Mouse (Mus musculus) right cerebral cortex, postnatal 14 days (tissue): ENCODE data around the gene 2010111I01Rik.

Experiments used
- DNase-seq: peaks from one replicate; pipeline ENCODE4 v3.0.0; 2022

The 2010111I01Rik gene

GRCm38 (mm10) chr13:63268776-63269175 lies 304.1 kb downstream of the 2010111I01Rik start:
- no peak for DNase-seq

- no peak for DNase-seq
Measured at GRCm38 (mm10) chr13:63270191-63270590, 305.5 kb downstream of the 2010111I01Rik start.

GRCm38 (mm10) chr13:63272017-63272601 lies 307.4 kb downstream of the 2010111I01Rik start:
- no peak for DNase-seq

- no peak for DNase-seq
Measured at GRCm38 (mm10) chr13:63272602-63273229, 308.0 kb downstream of the 2010111I01Rik start.

- DNase-seq: no peak
Measured at GRCm38 (mm10) chr13:63273859-63274258, 309.2 kb downstream of the 2010111I01Rik start.

- DNase-seq: no peak
Measured at GRCm38 (mm10) chr13:63274488-63275166, 309.9 kb downstream of the 2010111I01Rik start.

GRCm38 (mm10) chr13:63276389-63276788 lies 311.7 kb downstream of the 2010111I01Rik start:
- no peak for DNase-seq

- DNase-seq: no peak
Measured at GRCm38 (mm10) chr13:63277316-63277715, 312.6 kb downstream of the 2010111I01Rik start.

- DNase-seq: no peak
Measured at GRCm38 (mm10) chr13:63278141-63278631, 313.5 kb downstream of the 2010111I01Rik start.

GRCm38 (mm10) chr13:63278796-63279475 lies 314.2 kb downstream of the 2010111I01Rik start:
- DNase-seq: no peak

GRCm38 (mm10) chr13:63279807-63280206 lies 315.1 kb downstream of the 2010111I01Rik start:
- DNase-seq: no peak

- DNase-seq: no peak
Measured at GRCm38 (mm10) chr13:63280344-63280743, 315.7 kb downstream of the 2010111I01Rik start.

GRCm38 (mm10) chr13:63281206-63281605 lies 316.5 kb downstream of the 2010111I01Rik start:
- no peak for DNase-seq

GRCm38 (mm10) chr13:63283236-63283635 lies 318.5 kb downstream of the 2010111I01Rik start:
- DNase-seq: no peak

GRCm38 (mm10) chr13:63284748-63285147 lies 320.1 kb downstream of the 2010111I01Rik start:
- DNase-seq: no peak

GRCm38 (mm10) chr13:63286483-63287102 lies 321.9 kb downstream of the 2010111I01Rik start:
- DNase-seq: no peak

GRCm38 (mm10) chr13:63289152-63289551 lies 324.5 kb downstream of the 2010111I01Rik start:
- no peak for DNase-seq

- no peak for DNase-seq
Measured at GRCm38 (mm10) chr13:63289687-63290086, 325.0 kb downstream of the 2010111I01Rik start.

GRCm38 (mm10) chr13:63290126-63290525 lies 325.4 kb downstream of the 2010111I01Rik start:
- DNase-seq: no peak

- no peak for DNase-seq
Measured at GRCm38 (mm10) chr13:63291016-63291415, 326.3 kb downstream of the 2010111I01Rik start.

- no peak for DNase-seq
Measured at GRCm38 (mm10) chr13:63293647-63294046, 329.0 kb downstream of the 2010111I01Rik start.

- no peak for DNase-seq
Measured at GRCm38 (mm10) chr13:63294359-63295193, 329.9 kb downstream of the 2010111I01Rik start.
